Mouse (Mus musculus) bone marrow, adult 2 months (tissue): ENCODE results near the gene Pbdc1.

Source experiments
- CTCF ChIP-seq: fragments of 200-500 bp; IDR thresholded peaks from 2 replicates; pipeline ENCODE4 v1.5.1; 2011; ENCODE audit warnings: low read length, control low read depth; ENCODE audit not compliant: control insufficient read depth, insufficient read depth
- POLR2A ChIP-seq: fragments of 200-500 bp; IDR thresholded peaks from 2 replicates; pipeline ENCODE4 v1.6.1; 2011; ENCODE audit warnings: low read depth, mild to moderate bottlenecking, control low read depth, low read length, borderline replicate concordance; ENCODE audit not compliant: control insufficient read depth

DNA sequence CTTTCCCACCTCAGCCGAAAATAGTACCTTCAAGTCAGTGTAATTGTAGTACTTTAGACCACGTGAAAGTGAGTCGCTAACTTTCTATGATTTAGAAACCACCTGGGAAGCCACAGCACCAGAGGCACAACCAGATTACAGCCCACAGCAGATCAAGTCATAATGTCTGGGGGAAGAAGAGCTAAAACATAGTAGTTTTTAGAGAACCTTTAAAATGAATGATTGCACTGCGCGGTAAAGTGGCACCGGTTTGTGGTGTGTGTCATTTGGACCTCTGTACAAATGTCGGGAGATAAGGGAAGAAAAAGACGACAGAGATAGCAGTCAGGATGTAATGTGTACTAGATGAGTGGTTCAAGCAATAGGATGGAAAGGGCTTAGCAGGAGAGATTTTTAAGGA lies 540 bp downstream of the Pbdc1 start:
- no peak for TF ChIP-seq POLR2A
- TF ChIP-seq CTCF = no peak
